Mouse (Mus musculus) embryo, embryonic 11.5 days (tissue): ENCODE data around the gene Baz2a.

Experiments used
- DNase-seq: peaks from one replicate; pipeline ENCODE4 v3.0.0-alpha.2; 2012; ENCODE audit warnings: low read depth, low spot score

The Baz2a gene

GRCm38 (mm10) chr10:128175996-128176755, 84.8 kb downstream of the Baz2a start:
- peak; percentile 81 for DNase-seq

GRCm38 (mm10) chr10:128177316-128177715, 85.9 kb downstream of the Baz2a start:
- no peak for DNase-seq
